In the genomic region with DNA sequence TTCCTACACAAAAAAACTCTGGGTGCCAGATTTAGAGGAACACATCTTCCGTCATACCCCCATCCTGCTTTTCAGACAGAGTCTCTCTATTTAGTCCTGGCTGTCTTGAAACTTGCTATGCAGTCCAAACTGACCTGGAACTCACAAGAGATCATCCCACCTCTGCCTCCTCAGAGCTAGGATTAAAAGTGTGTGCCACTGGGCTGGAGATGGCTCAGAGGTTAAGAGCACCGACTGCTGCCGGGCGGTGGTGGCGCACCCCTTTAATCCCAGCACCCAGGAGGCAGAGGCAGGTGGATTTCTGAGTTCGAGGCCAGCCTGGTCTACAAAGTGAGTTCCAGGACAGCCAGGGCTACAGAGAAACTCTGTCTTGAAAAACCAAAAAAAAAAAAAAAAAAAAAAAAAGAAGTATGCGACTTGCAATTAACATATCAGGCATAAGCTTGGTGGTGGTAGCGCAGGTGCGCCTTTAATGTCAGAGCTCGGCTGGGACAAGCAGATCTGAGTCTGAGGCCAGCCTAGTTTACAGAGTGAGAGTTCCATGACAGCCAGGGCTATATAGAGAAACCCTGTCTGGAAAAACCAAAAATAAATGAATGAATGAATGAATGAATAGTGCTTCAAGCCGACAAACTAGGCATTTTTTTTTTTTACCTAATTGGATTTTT, we compare ENCODE assay signal across 7 mouse cellular contexts. TPM values are rescaled to one million over a fixed set of nuclear protein-coding genes. Genes with fewer than 3 reads are reported as not detected.
DNase-seq lines count a peak whose midpoint lies in the region; ATAC-seq lines count a peak whose summit lies in the region.

No protein-coding gene starts in this region.

- peaks cover 5% of the 10 kb centered on the region for H3K36me3 ChIP-seq in intestine, embryonic 14.5 days (ENCODE audit: control insufficient read depth, insufficient read depth, low read length)
- H3K36me3 ChIP-seq in neural tube, embryonic 12.5 days, result peaks cover 4% of the 10 kb centered on the region

- no peaks in the 10 kb centered on the region for H3K9me3 ChIP-seq in intestine, embryonic 14.5 days (ENCODE audit: control insufficient read depth, low read length)
- H3K9me3 ChIP-seq in neural tube, embryonic 12.5 days, result no peaks in the 10 kb centered on the region

- H3K4me3 ChIP-seq in intestine, embryonic 14.5 days (ENCODE audit: low read depth, low read length), result peak overlapping the region; percentile 91
- peak overlapping the region; percentile 93 for H3K4me3 ChIP-seq in neural tube, embryonic 12.5 days

- WGBS in intestine, embryonic 14.5 days, result 31% methylated on average over 11 of the region's 11 CpGs
- 33% methylated on average over 11 of the region's 11 CpGs for WGBS in neural tube, embryonic 12.5 days

- peak overlapping the region; percentile 85 for H3K9ac ChIP-seq in intestine, embryonic 14.5 days (ENCODE audit: low read length)
- H3K9ac ChIP-seq in neural tube, embryonic 12.5 days, result peak overlapping the region; percentile 91

- peaks cover 18% of the 10 kb centered on the region; the same call in 1 of the 2 replicates for H3K4me1 ChIP-seq in intestine, embryonic 14.5 days (replicated peaks; ENCODE audit: control insufficient read depth, insufficient read depth, low read length)
- peaks cover 16% of the 10 kb centered on the region for H3K4me1 ChIP-seq in neural tube, embryonic 12.5 days

- no peak for ATAC-seq in intestine, embryonic 14.5 days (replicated peaks; ENCODE audit: low FRiP score, low TSS enrichment, low read depth)
- no peak for ATAC-seq in neural tube, embryonic 12.5 days (ENCODE audit: low FRiP score, low read depth)

- H3K4me2 ChIP-seq in intestine, embryonic 14.5 days (ENCODE audit: low read length), result peak overlapping the region; percentile 80
- H3K4me2 ChIP-seq in neural tube, embryonic 12.5 days (replicated peaks), result peak overlapping the region; percentile 73

- peak; percentile 5 for DNase-seq in lung, postnatal 10 days
- DNase-seq in lung, postnatal 4 days, result no peak
- DNase-seq in c-Kit-positive CD71-positive TER-119-positive erythroid progenitor cells, embryonic 14.5 days (ENCODE audit: low spot score), result peak; percentile 24
- no peak for DNase-seq in intestine, embryonic 14.5 days (ENCODE audit: low spot score)
- no peak for DNase-seq in gastrocnemius, postnatal 4 days (ENCODE audit: low spot score in 2 of 2)
- DNase-seq in kidney, postnatal 14 days, result no peak

- no peak overlapping the region for H3K27ac ChIP-seq in intestine, embryonic 14.5 days (ENCODE audit: low read depth)
- H3K27ac ChIP-seq in neural tube, embryonic 12.5 days, result no peak overlapping the region

- H3K27me3 ChIP-seq in intestine, embryonic 14.5 days (replicated peaks; ENCODE audit: control insufficient read depth, insufficient read depth, low read length), result no peaks in the 10 kb centered on the region
- no peaks in the 10 kb centered on the region for H3K27me3 ChIP-seq in neural tube, embryonic 12.5 days (replicated peaks)

RNA-seq across cellular contexts. Expression of gene Pspc1, which starts 1.4 kb away (rescaled TPM):
- 31.1 and 34.7 TPM in 2 replicates for polyA plus RNA-seq in intestine, embryonic 14.5 days (2014; fragmentation: Nextera tagmentation; extraction: Ambion mirVana)
- 46.1 and 47.2 TPM in 2 replicates for polyA plus RNA-seq in neural tube, embryonic 12.5 days (2016; fragmentation: Nextera tagmentation; extraction: Ambion mirVana)
- total RNA-seq in gastrocnemius, postnatal 4 days (2021), result 10 to 100 TPM; 28.8 to 29.3 TPM

RNA-seq across cellular contexts. Expression of gene Zmym5, which starts 34.8 kb away (rescaled TPM):
- 18.2 and 22.6 TPM in 2 replicates for polyA plus RNA-seq in intestine, embryonic 14.5 days (2014; fragmentation: Nextera tagmentation; extraction: Ambion mirVana)
- polyA plus RNA-seq in neural tube, embryonic 12.5 days (2016; fragmentation: Nextera tagmentation; extraction: Ambion mirVana), result 33.3 and 36.3 TPM in 2 replicates
- total RNA-seq in gastrocnemius, postnatal 4 days (2021), result 10 to 100 TPM; 24.5 to 27.5 TPM

Comparison
In these comparisons a context has a peak if more than half of its experiments do, and no peak if none do; other contexts are left out.
1. DNase-seq: peak in lung, postnatal 10 days (single experiment) and c-Kit-positive CD71-positive TER-119-positive erythroid progenitor cells, embryonic 14.5 days (single experiment); none in lung, postnatal 4 days (0 of 2), intestine, embryonic 14.5 days (single experiment), gastrocnemius, postnatal 4 days (0 of 2) and kidney, postnatal 14 days (single experiment).